Mouse (Mus musculus): ENCODE data around the gene Tbx1.

DNA sequence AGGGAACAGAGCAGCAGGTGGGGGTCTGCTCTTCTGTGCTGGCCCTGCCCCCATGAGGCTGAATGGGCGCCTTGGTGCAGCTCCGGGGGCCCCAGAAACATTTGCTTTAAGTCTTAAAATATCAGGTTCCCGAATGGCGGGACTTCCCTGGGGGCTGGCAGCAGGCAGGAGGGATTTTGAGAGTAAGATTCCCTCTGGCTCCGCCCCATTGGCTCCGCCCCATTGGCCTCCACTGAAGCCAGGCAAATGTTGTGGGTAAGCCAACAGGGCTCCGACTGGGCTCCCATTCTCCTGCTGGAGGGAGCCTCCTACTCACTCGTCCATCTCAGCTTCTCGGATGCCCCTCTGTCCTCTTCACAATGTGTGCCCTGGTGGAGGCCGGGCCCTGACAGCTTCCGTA is 17.8 kb upstream of the Tbx1 start:
- TF ChIP-seq CTCF (IDR thresholded peaks at IDR 0.05; ENCODE audit: low read depth), result no peak
- no peak for TF ChIP-seq EP300 (optimal IDR thresholded peaks at IDR 0.05)

Data from stomach, postnatal 0 days (tissue).